Mouse (Mus musculus) liver, adult 10 weeks (tissue): ENCODE data around the gene Pou5f2. TPM values are rescaled to one million over a fixed set of nuclear protein-coding genes. Genes with fewer than 3 reads are reported as not detected.

Experiments
- polyA plus RNA-seq: library from polyadenylated mRNA; stranded (reverse); fragments of 350-450 nt; fragmentation: Illumina TruSeq; extraction: RNeasy Lipid Tissue Mini Kit (QIAGEN cat#74804); gene quantifications from one replicate; pipeline ENCODE4 v1.2.3, GENCODE M21; 2014; ENCODE audit warnings: low read depth, low replicate concordance

Gene Pou5f2
- polyA plus RNA-seq: not detected

GRCm38 (mm10) chr13:78024683-78025294 lies at the start of gene Pou5f2:
TSS of gene Pou5f2 (plus strand) at chr13:78024902.

Other genes with a start within 250 kb of the Pou5f2 start
- gene Nr2f1, start 174.9 kb downstream of the Pou5f2 start, polyA plus RNA-seq: 0.37 TPM